Mouse (Mus musculus): ENCODE measurements around the gene Fkbp1b. TPM values are rescaled to one million over a fixed set of nuclear protein-coding genes. Genes with fewer than 3 reads are reported as not detected.
A peak's percentile ranks its signal among the peaks of the same experiment; 100 is the strongest.
"Not testable (repeated sequence)": the region's sequence is repeated elsewhere in the genome, so short reads cannot be mapped to it uniquely, and the experiment has no call there.

Fkbp1b gene
- 9.4 and 16.5 TPM in 2 replicates for polyA plus RNA-seq (2014; fragmentation: Nextera tagmentation; extraction: Ambion mirVana)

- WGBS: under 1% methylated on average over 31 of the region's 37 CpGs
- ATAC-seq (replicated peaks; ENCODE audit: insufficient number of reproducible peaks, low FRiP score, low TSS enrichment, low read depth): peak; percentile 78
- Histone ChIP-seq H3K4me2 (ENCODE audit: low read depth, low read length) (peak within 1 kb of the TSS; percentile 90), H3K27me3 (ENCODE audit: control insufficient read depth, insufficient read depth, low read length) (no peaks in the 10 kb centered on the region; the same call in 1 of the 2 replicates), H3K4me3 (ENCODE audit: low read depth, low read length) (peak within 1 kb of the TSS; percentile 74), H3K9me3 (replicated peaks; ENCODE audit: control insufficient read depth, low read length) (no peaks in the 10 kb centered on the region), H3K9ac (replicated peaks; ENCODE audit: low read length) (peak within 1 kb of the TSS; percentile 71), H3K27ac (replicated peaks; ENCODE audit: low read depth, low read length) (no peak within 1 kb of the TSS), H3K36me3 (replicated peaks; ENCODE audit: control insufficient read depth, insufficient read depth, low read depth, low read length) (no peaks in the 10 kb centered on the region), H3K4me1 (ENCODE audit: control insufficient read depth, insufficient read depth, low read length) (no peaks in the 10 kb centered on the region)
- peak; percentile 75 for DNase-seq (ENCODE audit: low spot score)
These were observed at the start of gene Fkbp1b for GRCm38 (mm10) chr12:4841392-4841887. Gene Fkbp1b, minus strand, starts transcription at chr12:4841591.

- Histone ChIP-seq H3K9ac (replicated peaks; ENCODE audit: low read length) (no peak overlapping the region), H3K9me3 (replicated peaks; ENCODE audit: control insufficient read depth, low read length) (no peaks in the 10 kb centered on the region), H3K36me3 (replicated peaks; ENCODE audit: control insufficient read depth, insufficient read depth, low read depth, low read length) (no peaks in the 10 kb centered on the region), H3K27ac (replicated peaks; ENCODE audit: low read depth, low read length) (no peak overlapping the region), H3K27me3 (ENCODE audit: control insufficient read depth, insufficient read depth, low read length) (no peaks in the 10 kb centered on the region), H3K4me2 (ENCODE audit: low read depth, low read length) (no peak overlapping the region), H3K4me3 (ENCODE audit: low read depth, low read length) (no peak overlapping the region), H3K4me1 (ENCODE audit: control insufficient read depth, insufficient read depth, low read length) (no peaks in the 10 kb centered on the region)
- WGBS: 84% methylated on average over 1 of the region's 1 CpGs
- no peak for ATAC-seq (replicated peaks; ENCODE audit: insufficient number of reproducible peaks, low FRiP score, low TSS enrichment, low read depth)
- DNase-seq (ENCODE audit: low spot score): no peak
These were observed 48.5 kb upstream of the Fkbp1b start for GRCm38 (mm10) chr12:4889891-4890290.

GRCm38 (mm10) chr12:4889251-4889650, 47.9 kb upstream of the Fkbp1b start:
- Histone ChIP-seq H3K4me2 (ENCODE audit: low read depth, low read length) (no peak overlapping the region), H3K9me3 (replicated peaks; ENCODE audit: control insufficient read depth, low read length) (no peaks in the 10 kb centered on the region), H3K36me3 (replicated peaks; ENCODE audit: control insufficient read depth, insufficient read depth, low read depth, low read length) (no peaks in the 10 kb centered on the region), H3K4me3 (ENCODE audit: low read depth, low read length) (no peak overlapping the region), H3K27me3 (ENCODE audit: control insufficient read depth, insufficient read depth, low read length) (no peaks in the 10 kb centered on the region), H3K4me1 (ENCODE audit: control insufficient read depth, insufficient read depth, low read length) (no peaks in the 10 kb centered on the region), H3K27ac (replicated peaks; ENCODE audit: low read depth, low read length) (no peak overlapping the region), H3K9ac (replicated peaks; ENCODE audit: low read length) (no peak overlapping the region)
- DNase-seq (ENCODE audit: low spot score): no peak
- ATAC-seq (replicated peaks; ENCODE audit: insufficient number of reproducible peaks, low FRiP score, low TSS enrichment, low read depth): no peak
- 91% methylated on average over 2 of the region's 2 CpGs for WGBS

- no peak overlapping the region for H3K4me2 ChIP-seq (ENCODE audit: low read depth, low read length)
- H3K4me3 ChIP-seq (ENCODE audit: low read depth, low read length): no peak overlapping the region
- no peaks in the 10 kb centered on the region for H3K4me1 ChIP-seq (ENCODE audit: control insufficient read depth, insufficient read depth, low read length)
- H3K27ac ChIP-seq (replicated peaks; ENCODE audit: low read depth, low read length): no peak overlapping the region
- H3K27me3 ChIP-seq (ENCODE audit: control insufficient read depth, insufficient read depth, low read length): no peaks in the 10 kb centered on the region
- ATAC-seq (replicated peaks; ENCODE audit: insufficient number of reproducible peaks, low FRiP score, low TSS enrichment, low read depth): no peak
- H3K9me3 ChIP-seq (replicated peaks; ENCODE audit: control insufficient read depth, low read length): no peaks in the 10 kb centered on the region
- H3K9ac ChIP-seq (replicated peaks; ENCODE audit: low read length): no peak overlapping the region
- no peaks in the 10 kb centered on the region for H3K36me3 ChIP-seq (replicated peaks; ENCODE audit: control insufficient read depth, insufficient read depth, low read depth, low read length)
- no peak for DNase-seq (ENCODE audit: low spot score)
These were observed 47.3 kb upstream of the Fkbp1b start for GRCm38 (mm10) chr12:4888739-4889138.

- not testable (repeated sequence) for H3K9me3 ChIP-seq (replicated peaks; ENCODE audit: control insufficient read depth, low read length); H3K4me3 ChIP-seq (ENCODE audit: low read depth, low read length); DNase-seq (ENCODE audit: low spot score); H3K27me3 ChIP-seq (ENCODE audit: control insufficient read depth, insufficient read depth, low read length); H3K4me2 ChIP-seq (ENCODE audit: low read depth, low read length); ATAC-seq (replicated peaks; ENCODE audit: insufficient number of reproducible peaks, low FRiP score, low TSS enrichment, low read depth); H3K36me3 ChIP-seq (replicated peaks; ENCODE audit: control insufficient read depth, insufficient read depth, low read depth, low read length); H3K9ac ChIP-seq (replicated peaks; ENCODE audit: low read length); H3K4me1 ChIP-seq (ENCODE audit: control insufficient read depth, insufficient read depth, low read length); H3K27ac ChIP-seq (replicated peaks; ENCODE audit: low read depth, low read length)
- 93% methylated on average over 4 of the region's 4 CpGs for WGBS
These were observed 45.2 kb upstream of the Fkbp1b start for GRCm38 (mm10) chr12:4886581-4886980.

GRCm38 (mm10) chr12:4885062-4885461, 43.7 kb upstream of the Fkbp1b start:
- H3K4me1 ChIP-seq (ENCODE audit: control insufficient read depth, insufficient read depth, low read length): no peaks in the 10 kb centered on the region
- H3K36me3 ChIP-seq (replicated peaks; ENCODE audit: control insufficient read depth, insufficient read depth, low read depth, low read length): no peaks in the 10 kb centered on the region
- 83% methylated on average over 1 of the region's 1 CpGs for WGBS
- no peaks in the 10 kb centered on the region for H3K9me3 ChIP-seq (replicated peaks; ENCODE audit: control insufficient read depth, low read length)
- no peak overlapping the region for H3K4me2 ChIP-seq (ENCODE audit: low read depth, low read length)
- no peak for ATAC-seq (replicated peaks; ENCODE audit: insufficient number of reproducible peaks, low FRiP score, low TSS enrichment, low read depth)
- H3K27me3 ChIP-seq (ENCODE audit: control insufficient read depth, insufficient read depth, low read length): no peaks in the 10 kb centered on the region
- no peak overlapping the region for H3K4me3 ChIP-seq (ENCODE audit: low read depth, low read length)
- no peak for DNase-seq (ENCODE audit: low spot score)
- no peak overlapping the region for H3K27ac ChIP-seq (replicated peaks; ENCODE audit: low read depth, low read length)
- H3K9ac ChIP-seq (replicated peaks; ENCODE audit: low read length): no peak overlapping the region

- DNase-seq (ENCODE audit: low spot score): no peak
- H3K4me1 ChIP-seq (ENCODE audit: control insufficient read depth, insufficient read depth, low read length): no peaks in the 10 kb centered on the region
- no peak for ATAC-seq (replicated peaks; ENCODE audit: insufficient number of reproducible peaks, low FRiP score, low TSS enrichment, low read depth)
These were observed 40.7 kb upstream of the Fkbp1b start for GRCm38 (mm10) chr12:4882086-4882485.

GRCm38 (mm10) chr12:4879048-4879447, 37.7 kb upstream of the Fkbp1b start:
- no peaks in the 10 kb centered on the region for H3K9me3 ChIP-seq (replicated peaks; ENCODE audit: control insufficient read depth, low read length)
- no peak for DNase-seq (ENCODE audit: low spot score)
- no peaks in the 10 kb centered on the region for H3K27me3 ChIP-seq (ENCODE audit: control insufficient read depth, insufficient read depth, low read length)
- WGBS: 91% methylated on average over 5 of the region's 5 CpGs
- no peak overlapping the region for H3K9ac ChIP-seq (replicated peaks; ENCODE audit: low read length)
- H3K4me3 ChIP-seq (ENCODE audit: low read depth, low read length): no peak overlapping the region
- no peak overlapping the region for H3K27ac ChIP-seq (replicated peaks; ENCODE audit: low read depth, low read length)
- no peak overlapping the region for H3K4me2 ChIP-seq (ENCODE audit: low read depth, low read length)
- H3K4me1 ChIP-seq (ENCODE audit: control insufficient read depth, insufficient read depth, low read length): no peaks in the 10 kb centered on the region
- ATAC-seq (replicated peaks; ENCODE audit: insufficient number of reproducible peaks, low FRiP score, low TSS enrichment, low read depth): no peak
- H3K36me3 ChIP-seq (replicated peaks; ENCODE audit: control insufficient read depth, insufficient read depth, low read depth, low read length): no peaks in the 10 kb centered on the region

More at GRCm38 (mm10) chr12:4882086-4882485, 40.7 kb upstream of the Fkbp1b start:
- Histone ChIP-seq H3K27ac (replicated peaks; ENCODE audit: low read depth, low read length) (no peak overlapping the region), H3K9me3 (replicated peaks; ENCODE audit: control insufficient read depth, low read length) (no peaks in the 10 kb centered on the region), H3K9ac (replicated peaks; ENCODE audit: low read length) (no peak overlapping the region), H3K4me2 (ENCODE audit: low read depth, low read length) (no peak overlapping the region), H3K4me3 (ENCODE audit: low read depth, low read length) (no peak overlapping the region), H3K36me3 (replicated peaks; ENCODE audit: control insufficient read depth, insufficient read depth, low read depth, low read length) (no peaks in the 10 kb centered on the region), H3K27me3 (ENCODE audit: control insufficient read depth, insufficient read depth, low read length) (no peaks in the 10 kb centered on the region)
- WGBS: 67% methylated on average over 2 of the region's 2 CpGs
